Mouse (Mus musculus): ENCODE data around the gene Milr1.

GRCm38 (mm10) chr11:106766611-106767162 lies 15.7 kb downstream of the Milr1 start:
- TF ChIP-seq POLR2A (IDR thresholded peaks at IDR 0.05; ENCODE audit: extremely low read depth, insufficient read depth, low read length) (no peak), CTCF (IDR thresholded peaks at IDR 0.05; ENCODE audit: extremely low read depth, insufficient read depth, low read length) (no peak)

All from cortical plate, adult 2 months (tissue).